Mouse (Mus musculus): Measurements from ENCODE around the gene Ptov1. TPM values are rescaled to one million over a fixed set of nuclear protein-coding genes. Genes with fewer than 3 reads are reported as not detected.

Ptov1 gene
- polyA plus RNA-seq, 1 experiment: 187 TPM

DNA sequence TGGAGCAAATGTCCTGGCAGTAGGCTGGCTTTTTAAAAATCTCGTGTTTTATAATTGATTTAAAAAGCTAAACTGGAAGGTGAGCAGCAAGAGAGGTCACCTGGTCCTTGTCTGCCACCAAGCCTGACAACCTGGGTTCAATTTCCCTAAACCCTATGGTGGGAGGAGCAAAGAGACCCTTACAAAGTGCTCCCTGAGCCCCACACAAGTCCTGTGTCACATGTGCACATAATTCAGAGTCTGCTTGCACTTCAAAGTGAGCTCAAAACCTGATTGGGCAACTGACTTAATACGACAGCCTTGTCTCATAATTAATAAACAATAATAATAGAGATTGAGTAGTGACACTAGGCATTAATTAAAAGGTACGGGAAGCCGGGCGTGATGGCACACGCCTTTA, 1.0 kb upstream of the Ptov1 start:
- peaks cover 17% of the 10 kb centered on the region for H3K4me1 ChIP-seq (ENCODE audit: control insufficient read depth, insufficient read depth, low read length)
- H3K27ac ChIP-seq (ENCODE audit: control insufficient read depth, insufficient read depth, low read depth, low read length): peak overlapping the region; percentile 78; the same call in 1 of the 2 replicates
- H3K4me3 ChIP-seq (ENCODE audit: control insufficient read depth, low read depth, low read length): no peak overlapping the region
- no peaks in the 10 kb centered on the region for H3K27me3 ChIP-seq (ENCODE audit: control insufficient read depth, insufficient read depth, low read length)
- no peaks in the 10 kb centered on the region for H3K36me3 ChIP-seq (ENCODE audit: control insufficient read depth, insufficient read depth, low read length)
- no peak for TF ChIP-seq CTCF (IDR thresholded peaks at IDR 0.05; ENCODE audit: control insufficient read depth, insufficient read depth, insufficient replicate concordance, low read depth, low read length)
- no peak for TF ChIP-seq POLR2A (IDR thresholded peaks at IDR 0.05; ENCODE audit: control insufficient read depth, low read depth, low read length)

DNA sequence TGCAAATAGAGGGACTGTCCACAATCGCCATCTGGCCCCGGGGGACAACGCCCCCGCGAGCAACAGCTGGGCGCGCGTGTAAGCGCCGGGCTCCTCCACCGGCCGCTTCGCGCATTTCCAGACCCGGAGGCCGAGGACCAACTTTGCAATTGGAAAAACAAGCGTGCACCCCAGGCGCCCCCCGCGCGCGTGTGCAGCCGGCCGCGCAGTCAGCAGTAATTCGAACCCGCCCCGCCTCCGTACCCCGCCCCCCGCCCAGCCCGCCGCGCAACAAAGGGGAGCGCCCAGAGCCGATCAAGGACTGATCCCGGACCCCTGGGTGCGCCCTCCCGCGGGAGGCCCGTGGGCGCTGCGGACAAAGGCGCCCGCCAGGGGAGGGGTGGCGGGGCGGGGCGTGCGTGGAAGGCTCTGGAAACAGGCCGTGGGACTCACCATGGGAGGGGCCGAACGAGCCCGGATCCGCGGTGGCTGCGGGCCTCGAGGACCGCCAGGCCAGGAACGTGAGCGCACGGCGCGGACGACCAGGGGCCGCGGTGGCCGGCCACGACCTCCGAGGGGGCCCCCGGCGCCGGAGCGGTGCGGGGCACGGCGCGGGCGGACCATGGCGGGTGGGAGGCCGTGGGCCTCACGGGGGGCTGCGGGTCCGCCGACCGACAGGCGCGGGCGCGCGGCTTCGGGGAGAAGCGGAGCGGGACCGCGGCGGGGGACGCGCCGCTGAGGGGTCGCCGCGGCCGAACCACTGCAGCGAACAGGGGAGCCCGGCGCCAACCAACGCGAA, 480 bp downstream of the Ptov1 start:
- Histone ChIP-seq H3K27me3 (ENCODE audit: control insufficient read depth, insufficient read depth, low read length) (no peaks in the 10 kb centered on the region), H3K36me3 (ENCODE audit: control insufficient read depth, insufficient read depth, low read length) (no peaks in the 10 kb centered on the region), H3K4me1 (ENCODE audit: control insufficient read depth, insufficient read depth, low read length) (peaks cover 25% of the 10 kb centered on the region), H3K27ac (ENCODE audit: control insufficient read depth, insufficient read depth, low read depth, low read length) (peak overlapping the region; percentile 90), H3K4me3 (ENCODE audit: control insufficient read depth, low read depth, low read length) (peak overlapping the region; percentile 89)
- no peak for TF ChIP-seq CTCF (IDR thresholded peaks at IDR 0.05; ENCODE audit: control insufficient read depth, insufficient read depth, insufficient replicate concordance, low read depth, low read length)
- TF ChIP-seq POLR2A (IDR thresholded peaks at IDR 0.05; ENCODE audit: control insufficient read depth, low read depth, low read length): no peak; the same call in 1 of the 2 replicates

DNA sequence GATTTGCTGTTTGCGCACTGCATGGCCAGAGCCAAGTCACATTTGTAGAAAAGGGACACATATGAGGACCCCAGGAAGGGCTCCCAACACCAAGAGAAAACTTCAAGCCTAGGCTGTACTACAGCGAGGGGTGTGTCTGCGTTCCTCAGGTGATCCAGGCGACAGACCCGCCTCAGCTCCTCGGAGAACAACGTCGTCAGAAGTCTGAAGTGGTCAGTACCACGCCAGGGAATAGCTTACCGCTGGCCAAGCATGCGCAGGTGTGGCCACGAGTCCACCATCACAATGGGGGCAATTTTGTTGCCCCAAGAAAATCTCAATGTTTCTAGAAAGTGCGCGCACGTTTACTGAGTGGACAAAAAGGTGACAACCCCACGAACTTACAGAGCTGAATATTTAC, 1.1 kb downstream of the Ptov1 start:
- TF ChIP-seq POLR2A (IDR thresholded peaks at IDR 0.05; ENCODE audit: control insufficient read depth, low read depth, low read length): peak; percentile 44; the same call in 1 of the 2 replicates
- no peak for TF ChIP-seq CTCF (IDR thresholded peaks at IDR 0.05; ENCODE audit: control insufficient read depth, insufficient read depth, insufficient replicate concordance, low read depth, low read length)
- H3K36me3 ChIP-seq (ENCODE audit: control insufficient read depth, insufficient read depth, low read length): no peaks in the 10 kb centered on the region
- peak overlapping the region; percentile 70 for H3K4me3 ChIP-seq (ENCODE audit: control insufficient read depth, low read depth, low read length)
- H3K4me1 ChIP-seq (ENCODE audit: control insufficient read depth, insufficient read depth, low read length): peaks cover 25% of the 10 kb centered on the region
- H3K27me3 ChIP-seq (ENCODE audit: control insufficient read depth, insufficient read depth, low read length): no peaks in the 10 kb centered on the region
- H3K27ac ChIP-seq (ENCODE audit: control insufficient read depth, insufficient read depth, low read depth, low read length): peak overlapping the region; percentile 50; the same call in 1 of the 2 replicates

DNA sequence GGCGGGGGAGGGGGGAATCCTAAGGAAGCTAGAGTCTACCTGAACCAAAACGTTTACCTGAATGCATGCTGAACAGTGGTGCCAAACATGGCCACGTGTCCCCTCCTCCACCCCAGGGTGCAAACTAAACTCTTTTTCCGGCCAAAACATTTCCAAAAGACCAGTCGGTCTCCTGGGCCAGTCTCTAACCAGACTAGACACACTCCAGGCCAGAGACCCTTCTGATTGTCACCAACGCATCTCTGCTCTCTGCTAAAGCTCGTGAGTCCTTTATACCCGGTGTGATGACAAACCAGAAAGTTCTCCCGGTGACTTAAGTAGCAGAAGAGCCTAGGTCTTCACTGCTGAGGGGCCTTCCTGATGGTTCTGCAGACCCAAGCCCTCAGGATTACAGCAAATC, 1.8 kb downstream of the Ptov1 start:
- Histone ChIP-seq H3K36me3 (ENCODE audit: control insufficient read depth, insufficient read depth, low read length) (no peaks in the 10 kb centered on the region), H3K4me3 (ENCODE audit: control insufficient read depth, low read depth, low read length) (peak overlapping the region; percentile 28), H3K27me3 (ENCODE audit: control insufficient read depth, insufficient read depth, low read length) (no peaks in the 10 kb centered on the region), H3K27ac (ENCODE audit: control insufficient read depth, insufficient read depth, low read depth, low read length) (no peak overlapping the region), H3K4me1 (ENCODE audit: control insufficient read depth, insufficient read depth, low read length) (peaks cover 23% of the 10 kb centered on the region)
- TF ChIP-seq POLR2A (IDR thresholded peaks at IDR 0.05; ENCODE audit: control insufficient read depth, low read depth, low read length) (no peak), CTCF (IDR thresholded peaks at IDR 0.05; ENCODE audit: control insufficient read depth, insufficient read depth, insufficient replicate concordance, low read depth, low read length) (no peak)

DNA sequence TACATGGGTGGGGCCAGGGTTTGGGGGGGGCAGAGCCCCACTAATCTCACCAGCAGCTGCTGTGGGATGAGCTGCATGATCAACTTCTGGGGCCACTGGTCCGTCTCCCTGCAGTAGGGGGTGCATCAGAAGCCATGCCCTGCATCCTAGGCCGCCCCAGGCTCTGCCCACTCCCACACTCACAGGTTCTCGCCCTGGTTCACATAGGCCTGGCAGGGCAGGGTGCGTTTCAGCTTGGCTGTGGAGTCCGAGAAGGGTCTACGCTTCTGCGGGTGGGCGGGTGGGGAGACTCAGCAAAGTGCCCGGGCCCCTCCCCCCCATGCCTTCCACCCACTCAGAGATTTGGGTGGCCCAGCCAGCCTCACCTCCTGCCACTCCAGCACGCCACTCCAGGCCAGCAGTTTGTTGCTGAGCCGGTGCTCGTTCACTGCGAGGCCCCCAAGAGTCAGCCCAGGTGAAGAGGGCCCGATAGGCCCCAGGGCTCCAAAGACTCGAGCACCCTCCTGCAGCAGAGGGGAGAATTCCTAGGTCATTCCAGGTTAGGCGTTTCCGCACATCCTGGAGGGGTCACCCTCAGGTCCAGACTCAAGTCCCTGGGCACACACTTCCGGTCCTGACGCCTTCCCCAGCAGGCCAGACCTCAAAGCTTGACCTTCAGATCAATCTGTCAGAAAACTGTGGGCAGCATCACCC, 2.4 kb downstream of the Ptov1 start:
- Histone ChIP-seq H3K27ac (ENCODE audit: control insufficient read depth, insufficient read depth, low read depth, low read length) (no peak overlapping the region), H3K36me3 (ENCODE audit: control insufficient read depth, insufficient read depth, low read length) (no peaks in the 10 kb centered on the region), H3K4me1 (ENCODE audit: control insufficient read depth, insufficient read depth, low read length) (peaks cover 23% of the 10 kb centered on the region), H3K27me3 (ENCODE audit: control insufficient read depth, insufficient read depth, low read length) (no peaks in the 10 kb centered on the region), H3K4me3 (ENCODE audit: control insufficient read depth, low read depth, low read length) (no peak overlapping the region)
- TF ChIP-seq POLR2A (IDR thresholded peaks at IDR 0.05; ENCODE audit: control insufficient read depth, low read depth, low read length) (no peak), CTCF (IDR thresholded peaks at IDR 0.05; ENCODE audit: control insufficient read depth, insufficient read depth, insufficient replicate concordance, low read depth, low read length) (no peak)

DNA sequence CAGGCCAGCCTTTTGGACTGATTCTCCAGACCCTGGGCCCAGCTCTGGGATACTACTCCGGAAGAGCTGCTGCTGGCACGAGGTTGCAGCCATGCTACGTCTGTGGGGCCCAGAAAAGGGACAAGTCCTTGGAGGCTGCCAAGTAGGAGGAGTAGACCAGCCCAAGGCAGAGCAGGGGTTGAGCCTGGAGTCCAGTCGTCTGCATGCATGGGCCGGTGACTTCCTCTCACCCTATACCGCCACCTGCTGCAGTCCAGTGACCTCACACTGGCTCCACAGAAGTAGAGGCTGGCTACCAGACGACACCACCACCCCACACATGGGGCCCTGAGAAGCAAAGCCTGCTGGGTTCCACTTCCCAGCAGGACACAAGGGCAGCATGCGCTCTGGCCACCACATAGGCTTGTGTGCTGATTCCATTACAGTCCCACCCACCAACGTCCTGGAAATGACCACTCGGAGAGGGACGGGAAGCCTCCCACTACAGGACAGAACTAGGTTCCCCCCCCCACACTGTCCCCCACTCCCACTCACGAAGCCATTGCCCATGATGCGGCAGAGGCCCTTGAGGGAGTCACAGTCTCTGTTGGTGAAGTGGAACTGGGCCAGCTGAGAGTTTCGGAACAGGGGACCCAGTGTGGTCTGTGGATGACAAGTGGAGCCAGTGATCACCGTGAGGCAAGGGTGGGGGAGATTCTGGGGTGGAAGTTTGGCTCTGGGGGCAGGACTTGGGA, 3.1 kb downstream of the Ptov1 start:
- no peak overlapping the region for H3K4me3 ChIP-seq (ENCODE audit: control insufficient read depth, low read depth, low read length)

More for the DNA sequence above, 3.1 kb downstream of the Ptov1 start:
- no peaks in the 10 kb centered on the region for H3K36me3 ChIP-seq (ENCODE audit: control insufficient read depth, insufficient read depth, low read length)
- peak; percentile 16; the same call in 1 of the 2 replicates for TF ChIP-seq CTCF (IDR thresholded peaks at IDR 0.05; ENCODE audit: control insufficient read depth, insufficient read depth, insufficient replicate concordance, low read depth, low read length)
- 0 out of 2 replicates have a peak, but pooled peaks have one; percentile 26 for TF ChIP-seq POLR2A (IDR thresholded peaks at IDR 0.05; ENCODE audit: control insufficient read depth, low read depth, low read length)
- peaks cover 23% of the 10 kb centered on the region for H3K4me1 ChIP-seq (ENCODE audit: control insufficient read depth, insufficient read depth, low read length)
- no peaks in the 10 kb centered on the region for H3K27me3 ChIP-seq (ENCODE audit: control insufficient read depth, insufficient read depth, low read length)
- peak overlapping the region; percentile 46 for H3K27ac ChIP-seq (ENCODE audit: control insufficient read depth, insufficient read depth, low read depth, low read length)
